ENCODE assay signal across 13 mouse cellular contexts in the genomic region with DNA sequence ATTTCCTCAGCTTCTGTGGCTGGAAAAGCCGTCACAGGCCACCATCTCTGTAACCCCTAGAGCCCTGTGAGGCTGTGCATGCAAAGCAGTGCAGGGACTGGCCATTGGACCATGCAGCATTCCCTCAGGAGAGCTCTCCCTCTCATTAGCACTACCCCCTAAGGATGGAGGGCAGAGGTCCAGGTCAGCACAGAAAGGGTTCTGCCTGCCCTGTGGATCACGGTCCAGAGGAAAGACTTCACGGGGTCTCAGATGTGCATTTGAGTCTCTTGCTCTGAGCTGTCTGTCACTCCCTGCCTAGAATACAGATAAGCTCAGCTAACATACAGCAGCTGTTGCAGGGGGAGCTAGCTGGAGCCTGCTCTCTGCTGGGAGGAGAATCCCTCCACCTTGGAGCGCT.
DNase-seq lines count a peak whose midpoint lies in the region; ATAC-seq lines count a peak whose summit lies in the region.
"Had no signal": no experiment of that assay in that cellular context is flagged by ENCODE, and none has a peak within 500 bp of the region (broad histone marks: within the 10 kb centered on the region; RNA-seq: fewer than 3 reads in every experiment).

No protein-coding gene starts in this region.

- H3K4me1 ChIP-seq in heart, embryonic 14.5 days (ENCODE audit: control insufficient read depth in 2 of 2, insufficient read depth in 2 of 2, low read length in 2 of 2), result no peaks in the 10 kb centered on the region
- H3K4me1 ChIP-seq in hindbrain, embryonic 10.5 days (replicated peaks), result peaks cover 21% of the 10 kb centered on the region
- H3K4me1 ChIP-seq in midbrain, embryonic 13.5 days (replicated peaks), result peaks cover 13% of the 10 kb centered on the region
- H3K4me1 ChIP-seq: liver, embryonic 15.5 days had no signal

- H3K4me2 ChIP-seq in heart, embryonic 14.5 days (ENCODE audit: low read length), result no peak overlapping the region
- H3K4me2 ChIP-seq in midbrain, embryonic 13.5 days (replicated peaks), result no peak overlapping the region
- H3K4me2 ChIP-seq: liver, embryonic 15.5 days; neural tube, embryonic 12.5 days had no signal

- ATAC-seq in heart, embryonic 14.5 days (ENCODE audit: insufficient number of reproducible peaks, insufficient read depth, low FRiP score, low read depth), result 0 out of 2 replicates have a peak, but pooled peaks have one; percentile 39
- ATAC-seq in midbrain, embryonic 13.5 days, result peak; percentile 83

- no peaks in the 10 kb centered on the region for H3K36me3 ChIP-seq in heart, embryonic 14.5 days (ENCODE audit: control insufficient read depth, insufficient read depth, low read length)
- no peaks in the 10 kb centered on the region for H3K36me3 ChIP-seq in hindbrain, embryonic 10.5 days
- H3K36me3 ChIP-seq in midbrain, embryonic 13.5 days, result no peaks in the 10 kb centered on the region
- H3K36me3 ChIP-seq: liver, embryonic 15.5 days; neural tube, embryonic 12.5 days had no signal

- H3K9ac ChIP-seq in heart, embryonic 14.5 days (ENCODE audit: low read length), result no peak overlapping the region
- H3K9ac ChIP-seq in midbrain, embryonic 13.5 days (replicated peaks), result no peak overlapping the region
- H3K9ac ChIP-seq: liver, embryonic 15.5 days; neural tube, embryonic 12.5 days had no signal

- intact Hi-C loops in gastrocnemius, postnatal 36 days (cut with DNase I), result no loop called here

- H3K9me3 ChIP-seq in heart, embryonic 14.5 days (ENCODE audit: control insufficient read depth, low read length), result no peaks in the 10 kb centered on the region
- no peaks in the 10 kb centered on the region for H3K9me3 ChIP-seq in hindbrain, embryonic 10.5 days
- no peaks in the 10 kb centered on the region for H3K9me3 ChIP-seq in midbrain, embryonic 13.5 days
- H3K9me3 ChIP-seq: liver, embryonic 15.5 days; neural tube, embryonic 12.5 days had no signal

- DNase-seq in heart, adult 8-10 months (ENCODE audit: low spot score), result no peak
- DNase-seq in embryo, embryonic 11 days, result peak; percentile 22
- peak; percentile 38 for DNase-seq in hindbrain, embryonic 10.5 days (ENCODE audit: low spot score)
- no peak for DNase-seq in spleen, adult 12 weeks (ENCODE audit: low spot score)
- DNase-seq in ovary, adult 18-20 months (ENCODE audit: low spot score), result no peak
- no peak for DNase-seq in gastrocnemius, postnatal 36 days
- DNase-seq: B cell, adult 2 months; right cerebral cortex, postnatal 25 days; thymus, postnatal 36 days had no signal

- no peak overlapping the region for H3K4me3 ChIP-seq in heart, embryonic 14.5 days (ENCODE audit: control insufficient read depth in 1 of 2, insufficient read depth in 1 of 2, low read depth in 1 of 2, low read length in 2 of 2)
- no peak overlapping the region for H3K4me3 ChIP-seq in hindbrain, embryonic 10.5 days
- no peak overlapping the region for H3K4me3 ChIP-seq in midbrain, embryonic 13.5 days (replicated peaks)
- H3K4me3 ChIP-seq: liver, embryonic 15.5 days; neural tube, embryonic 12.5 days had no signal

- WGBS in heart, embryonic 14.5 days, result 25% methylated on average over 4 of the region's 4 CpGs
- 36% methylated on average over 4 of the region's 4 CpGs for WGBS in hindbrain, embryonic 10.5 days
- 21% methylated on average over 4 of the region's 4 CpGs for WGBS in midbrain, embryonic 13.5 days

- H3K27me3 ChIP-seq in heart, embryonic 14.5 days (ENCODE audit: control insufficient read depth, insufficient read depth, low read length), result no peaks in the 10 kb centered on the region
- H3K27me3 ChIP-seq in hindbrain, embryonic 10.5 days (ENCODE audit: insufficient read depth, poor library complexity, severe bottlenecking), result no peaks in the 10 kb centered on the region
- H3K27me3 ChIP-seq in midbrain, embryonic 13.5 days, result no peaks in the 10 kb centered on the region
- H3K27me3 ChIP-seq: liver, embryonic 15.5 days; neural tube, embryonic 12.5 days had no signal

- H3K27ac ChIP-seq in heart, embryonic 14.5 days (replicated peaks in 1 of 2; ENCODE audit: control insufficient read depth in 1 of 2, insufficient read depth in 1 of 2, low read depth in 2 of 2, low read length in 2 of 2), result no peak overlapping the region
- H3K27ac ChIP-seq in hindbrain, embryonic 10.5 days, result peak overlapping the region; percentile 14; the same call in 1 of the 2 replicates
- H3K27ac ChIP-seq in midbrain, embryonic 13.5 days, result 0 out of 2 replicates have a peak overlapping the region, but pooled peaks have one; percentile 52
- H3K27ac ChIP-seq: liver, embryonic 15.5 days; neural tube, embryonic 12.5 days had no signal

Comparison
In these comparisons a context has a peak if more than half of its experiments do, and no peak if none do; other contexts are left out.
1. H3K27ac ChIP-seq: peak in hindbrain, embryonic 10.5 days (single experiment) and midbrain, embryonic 13.5 days (single experiment); none in heart, embryonic 14.5 days (0 of 2).
2. DNase-seq: peak in embryo, embryonic 11 days (single experiment) and hindbrain, embryonic 10.5 days (single experiment); none in heart, adult 8-10 months (single experiment), spleen, adult 12 weeks (single experiment), ovary, adult 18-20 months (single experiment) and gastrocnemius, postnatal 36 days (0 of 2).